Mouse (Mus musculus) right cerebral cortex, postnatal 4 days (tissue): Measurements from ENCODE around the gene As3mt.
"Not testable (repeated sequence)": the region's sequence is repeated elsewhere in the genome, so short reads cannot be mapped to it uniquely, and the experiment has no call there.

Experiments
- DNase-seq: peaks from one replicate; pipeline ENCODE4 v3.0.0-alpha.2; 2022

As3mt gene

GRCm38 (mm10) chr19:46701156-46701555 is 6.1 kb upstream of the As3mt start:
- no peak for DNase-seq

DNA sequence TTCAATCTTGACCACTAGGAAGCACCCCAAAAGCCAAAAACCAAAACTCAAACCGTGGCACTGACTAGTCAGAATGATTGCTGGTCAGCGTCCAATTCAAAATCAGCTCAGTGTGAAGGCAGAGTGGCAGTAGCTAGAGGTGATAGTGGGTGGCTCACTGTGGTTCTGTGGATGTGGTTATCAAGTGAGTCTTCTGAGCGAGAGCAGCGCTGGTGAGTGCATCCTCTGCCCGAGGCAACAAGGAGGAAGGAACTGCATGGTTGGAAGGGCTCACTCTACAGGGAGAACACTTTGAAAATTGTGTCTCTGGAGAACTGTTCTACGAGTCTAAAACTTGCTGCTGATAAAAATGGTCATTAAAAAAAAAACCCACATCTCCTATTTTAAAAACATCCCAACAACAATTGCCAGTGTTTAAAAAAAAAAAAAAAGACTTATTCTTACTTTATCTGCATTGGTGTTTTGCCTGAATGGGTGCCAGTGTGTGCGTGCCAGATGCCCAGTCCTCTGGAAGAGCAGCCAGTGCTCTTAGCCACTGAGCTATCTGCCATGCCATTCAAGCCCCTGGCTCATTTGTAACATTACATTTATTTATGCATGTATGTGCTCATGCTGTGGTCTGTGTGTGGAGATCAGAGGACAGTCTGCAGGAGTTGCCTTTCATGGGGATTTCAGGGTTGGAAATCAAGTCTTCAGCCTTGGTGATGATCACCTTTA is 1.3 kb upstream of the As3mt start:
- no peak for DNase-seq

GRCm38 (mm10) chr19:46706540-46707295 is 540 bp upstream of the As3mt start:
- no peak for DNase-seq

GRCm38 (mm10) chr19:46710614-46711013 is 3.4 kb downstream of the As3mt start:
- no peak for DNase-seq

GRCm38 (mm10) chr19:46714234-46714633 is 7.0 kb downstream of the As3mt start:
- DNase-seq: no peak

DNA sequence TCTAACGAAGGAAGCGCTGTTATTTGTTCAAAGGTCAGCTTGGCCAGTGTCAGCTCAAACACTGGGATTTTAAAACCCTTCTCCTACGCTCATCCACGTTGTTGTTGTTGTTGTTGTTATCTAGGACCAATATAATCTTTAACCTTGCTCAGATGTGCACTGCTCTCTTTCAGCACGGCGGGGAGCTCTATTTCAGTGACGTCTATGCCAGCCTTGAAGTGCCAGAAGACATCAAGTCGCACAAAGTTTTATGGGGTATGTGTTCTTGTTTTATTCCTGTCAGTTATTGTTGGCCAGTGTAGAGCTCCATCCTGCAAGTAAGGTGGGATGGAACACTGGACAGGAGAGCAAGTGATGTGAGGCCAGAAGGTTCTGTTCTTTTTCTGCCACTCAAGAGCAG is 7.8 kb downstream of the As3mt start:
- DNase-seq: no peak

GRCm38 (mm10) chr19:46718150-46718549 is 10.9 kb downstream of the As3mt start:
- DNase-seq: no peak

- no peak for DNase-seq
Observed at GRCm38 (mm10) chr19:46724411-46724810, 17.2 kb downstream of the As3mt start.

- DNase-seq: no peak
Observed at GRCm38 (mm10) chr19:46726142-46726541, 18.9 kb downstream of the As3mt start.

GRCm38 (mm10) chr19:46727140-46727736 is 20.0 kb downstream of the As3mt start:
- DNase-seq: no peak

DNA sequence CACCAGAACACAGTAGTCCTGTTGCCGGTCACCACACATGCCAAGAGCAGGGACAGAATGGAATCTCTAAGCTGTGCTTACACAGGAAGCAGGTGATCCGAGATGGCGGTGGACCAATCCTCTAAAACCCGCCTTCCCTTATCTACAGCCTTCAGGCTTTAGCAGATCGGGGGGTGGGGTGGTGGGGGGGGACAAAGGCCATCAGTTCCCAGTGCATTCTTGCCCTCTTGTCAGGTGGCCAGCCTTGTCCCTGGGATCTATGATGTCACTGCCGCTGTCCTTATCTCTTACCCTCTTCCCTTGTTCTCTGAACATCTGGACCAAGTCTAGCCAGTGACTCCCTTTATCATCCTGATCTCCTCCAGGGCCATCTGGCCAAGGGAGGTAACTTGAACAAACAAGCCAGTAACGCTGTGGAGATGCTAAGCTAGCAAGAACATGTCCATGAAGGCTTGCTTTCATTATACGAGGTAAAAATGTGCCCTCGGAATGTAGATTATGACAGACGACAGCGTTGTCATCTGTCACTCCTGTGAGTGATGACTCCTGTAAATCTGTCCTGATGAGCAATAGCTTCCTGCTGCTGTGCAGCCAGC is 20.8 kb downstream of the As3mt start:
- DNase-seq: no peak

DNA sequence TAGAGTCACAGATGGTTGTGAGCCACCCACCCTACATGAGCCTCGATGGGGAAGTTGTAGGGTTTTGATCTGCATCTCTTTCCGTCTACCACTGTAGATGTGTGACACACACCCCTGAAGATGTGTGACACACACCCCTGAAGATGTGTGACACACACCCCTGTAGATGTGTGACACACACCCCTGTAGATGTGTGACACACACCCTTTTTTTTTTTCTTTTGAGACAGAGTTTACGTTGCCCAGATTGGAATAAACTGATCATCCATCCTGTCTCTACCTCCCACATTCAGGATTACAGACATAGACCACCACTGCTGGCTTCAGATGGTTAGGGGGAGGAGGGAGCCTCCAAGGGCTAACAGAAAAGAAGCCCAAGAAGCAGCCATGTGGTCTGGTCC is 21.7 kb downstream of the As3mt start:
- no peak for DNase-seq

DNA sequence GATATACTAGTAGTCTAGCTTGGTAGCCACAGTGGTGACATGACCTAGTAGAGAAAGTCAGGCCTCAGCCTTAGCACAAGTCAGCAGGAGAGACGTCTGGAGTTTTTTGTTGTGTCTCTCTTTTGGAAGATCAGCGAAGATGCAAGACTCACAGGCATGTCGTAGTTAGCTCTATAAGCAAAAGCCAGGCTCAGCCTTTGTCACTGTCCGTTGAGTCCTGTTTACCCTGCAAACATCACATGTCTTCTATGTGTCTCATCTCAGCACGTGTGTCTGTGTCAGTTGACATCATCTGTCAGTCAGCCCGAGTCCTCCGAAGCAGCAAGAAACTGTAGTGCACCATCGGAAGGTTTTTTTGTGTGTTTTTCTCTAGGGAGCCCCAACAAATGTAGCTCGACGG is 24.1 kb downstream of the As3mt start:
- no peak for DNase-seq

DNA sequence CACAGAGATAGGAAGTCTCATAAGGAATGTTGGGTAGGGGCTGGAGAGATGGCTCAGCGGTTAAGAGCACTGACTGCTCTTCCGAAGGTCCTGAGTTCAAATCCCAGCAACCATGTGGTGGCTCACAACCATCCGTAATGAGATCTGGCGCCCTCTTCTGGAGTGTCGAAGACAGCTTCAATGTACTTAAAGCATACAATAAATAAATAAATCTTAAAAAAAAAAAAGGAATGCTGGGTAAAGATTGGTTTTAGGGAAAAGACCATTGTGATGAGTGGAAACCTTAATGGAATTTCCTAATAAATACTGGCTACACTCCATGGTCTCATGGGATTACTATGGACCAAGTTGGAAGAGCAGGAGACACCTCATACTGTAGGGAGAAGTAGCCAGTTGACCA is 25.4 kb downstream of the As3mt start:
- not testable (repeated sequence) for DNase-seq

DNA sequence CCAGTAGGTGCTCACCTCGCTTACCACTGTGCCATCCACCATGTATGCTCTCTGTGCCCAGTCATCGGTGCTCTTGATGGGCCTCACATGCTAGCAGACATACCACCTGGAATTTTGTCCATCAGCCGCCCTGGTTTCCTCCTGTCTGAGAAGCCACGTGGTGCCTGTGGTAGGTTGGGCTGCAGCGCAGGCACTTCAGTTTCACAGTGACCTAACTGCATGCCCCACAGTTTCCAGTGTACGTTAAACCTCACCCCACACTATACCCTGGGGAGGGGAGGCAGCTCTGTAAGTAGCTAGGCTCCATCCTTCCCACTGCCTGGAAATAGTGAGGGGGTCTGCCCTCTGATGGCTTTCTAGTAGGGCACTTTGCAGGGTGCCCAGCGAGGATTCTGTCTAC is 26.4 kb downstream of the As3mt start:
- DNase-seq: no peak

DNA sequence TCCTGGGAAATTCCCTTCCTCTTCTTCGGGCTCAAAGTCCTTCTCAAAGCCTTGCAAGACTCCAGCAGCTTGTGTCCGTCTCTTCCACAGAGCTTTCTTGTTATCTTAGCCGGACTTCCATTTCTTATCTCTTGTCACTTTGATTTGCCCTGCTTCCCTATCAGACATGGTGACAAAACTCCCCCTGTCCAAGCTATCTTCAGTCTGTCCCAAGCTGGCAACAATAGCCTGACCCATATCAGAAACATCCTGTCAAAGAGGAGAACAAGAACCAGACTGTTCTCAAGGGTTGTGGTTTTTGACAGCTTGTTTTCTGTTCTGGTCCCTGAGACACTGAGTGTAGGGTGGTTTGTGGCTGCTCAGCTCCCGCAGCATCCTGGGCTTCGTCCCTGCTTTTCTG is 28.0 kb downstream of the As3mt start:
- no peak for DNase-seq

DNA sequence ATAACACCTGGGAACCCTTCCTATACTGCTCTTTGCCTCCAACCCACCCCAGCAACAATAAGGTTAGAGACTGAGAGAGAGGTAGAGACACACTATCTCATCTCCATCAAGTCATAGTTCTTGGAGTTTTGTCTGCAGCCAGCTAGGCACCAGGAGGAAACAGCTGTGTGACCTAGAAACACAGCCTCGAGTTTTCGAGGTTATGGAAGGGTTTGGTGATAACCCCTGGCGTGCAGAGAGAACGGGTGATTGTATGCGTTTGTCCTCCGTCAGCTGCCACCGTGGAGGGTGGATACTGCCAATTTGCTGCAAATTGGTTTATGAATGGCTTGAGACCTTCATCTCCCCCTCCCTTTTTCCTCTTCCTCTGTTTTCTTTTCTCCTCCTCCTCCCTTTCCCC is 29.8 kb downstream of the As3mt start:
- no peak for DNase-seq

DNA sequence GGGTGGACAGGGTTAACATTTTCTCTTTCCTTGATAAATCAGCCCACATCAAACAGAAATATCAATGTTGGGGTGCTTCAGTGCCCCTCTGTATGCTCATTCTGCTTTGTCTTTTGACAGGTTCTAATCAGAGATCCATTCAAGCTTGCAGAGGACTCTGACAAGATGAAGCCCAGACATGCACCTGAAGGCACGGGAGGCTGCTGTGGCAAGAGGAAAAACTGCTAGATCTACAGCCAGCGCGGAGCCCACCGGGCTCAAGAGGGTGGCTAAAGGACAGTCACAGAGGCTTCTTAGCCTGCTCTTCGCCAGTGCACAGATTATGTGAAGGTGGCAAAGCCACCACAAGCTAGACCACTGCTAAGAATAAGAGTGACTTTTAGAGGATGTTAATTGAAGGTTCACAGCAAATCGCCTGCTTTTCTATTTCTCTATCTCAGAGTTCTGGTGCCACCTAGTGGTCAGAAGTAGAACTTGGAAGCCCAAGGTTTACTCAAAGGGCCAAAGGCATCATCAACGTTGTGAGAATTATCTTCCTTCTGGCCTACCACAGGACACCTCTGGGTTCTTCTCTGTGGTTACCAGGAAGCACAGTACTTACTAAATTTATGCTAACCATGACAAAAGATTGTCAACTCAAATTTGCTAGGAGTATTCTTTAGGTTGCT is 33.2 kb downstream of the As3mt start:
- peak; percentile 54 for DNase-seq

- no peak for DNase-seq
Observed at GRCm38 (mm10) chr19:46741574-46741973, 34.3 kb downstream of the As3mt start.

DNA sequence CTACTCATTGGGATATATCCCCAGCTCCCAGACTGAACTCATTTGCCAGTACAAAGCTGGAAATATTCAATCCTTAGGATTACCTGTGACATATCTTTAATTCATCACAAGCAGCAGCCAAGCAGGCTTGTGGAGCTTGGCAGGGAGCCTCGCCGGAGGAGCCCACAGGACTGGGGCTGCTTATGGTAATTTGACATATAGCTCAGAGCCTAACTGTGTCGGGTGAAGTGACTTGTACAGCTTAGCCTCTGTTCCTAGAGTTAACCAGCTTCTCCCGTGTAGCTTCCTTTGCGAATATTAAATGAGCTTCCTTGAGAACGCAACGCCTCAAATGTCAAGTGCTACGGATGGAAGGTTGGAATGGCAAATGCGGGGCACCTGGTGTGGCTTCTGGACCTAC is 37.4 kb downstream of the As3mt start:
- DNase-seq: no peak

DNA sequence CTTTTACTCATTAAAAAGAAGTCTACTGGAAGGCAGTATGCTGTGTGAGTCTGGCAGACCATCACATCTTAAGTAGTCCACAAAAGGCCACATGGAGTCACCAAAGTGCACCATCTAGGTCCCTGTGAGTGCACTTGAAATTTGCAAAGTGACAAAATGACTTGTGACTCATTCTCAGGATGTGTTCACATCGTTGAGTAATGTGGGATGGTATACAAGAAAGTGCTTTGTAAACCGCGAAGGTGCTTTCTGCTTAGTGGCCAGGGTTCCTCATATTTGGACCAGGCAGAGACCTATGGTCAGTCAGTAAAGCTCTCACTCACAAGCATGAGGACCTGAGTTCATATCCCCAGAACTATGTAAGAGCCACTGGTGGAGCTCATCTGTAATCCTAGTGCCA is 40.5 kb downstream of the As3mt start:
- no peak for DNase-seq

- no peak for DNase-seq
Observed at GRCm38 (mm10) chr19:46752235-46752634, 45.0 kb downstream of the As3mt start.

DNA sequence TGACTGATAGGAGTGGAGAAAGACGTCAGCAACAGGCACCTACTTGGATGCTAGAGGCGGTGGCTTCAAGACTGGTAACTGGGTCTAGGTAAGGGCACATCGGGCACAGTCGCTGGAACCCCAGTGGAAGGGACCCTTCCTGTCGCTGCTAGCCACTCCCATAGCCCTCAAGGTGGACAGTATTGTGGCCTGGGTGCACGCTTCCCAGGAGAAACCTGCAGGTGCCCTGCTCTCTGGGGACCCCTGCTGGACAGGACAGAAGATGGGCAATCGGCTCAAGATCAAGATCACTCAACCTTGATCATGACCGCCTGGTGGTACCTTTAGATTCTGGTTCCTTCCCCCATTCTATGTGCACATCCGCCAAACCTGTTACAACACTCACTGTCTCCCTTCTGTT is 47.8 kb downstream of the As3mt start:
- DNase-seq: no peak
